Mouse (Mus musculus): Measurements from ENCODE around the gene B3gat3.
"Not testable (repeated sequence)": the region's sequence is repeated elsewhere in the genome, so short reads cannot be mapped to it uniquely, and the experiment has no call there.

The B3gat3 gene

GRCm38 (mm10) chr19:8920073-8920736 lies at the start of gene B3gat3:
Gene B3gat3, plus strand, starts transcription at chr19:8920374.
- H3K9me3 ChIP-seq (ENCODE audit: low read length), result no peaks in the 10 kb centered on the region
- H3K36me3 ChIP-seq (ENCODE audit: insufficient read depth, low read length), result peaks cover 37% of the 10 kb centered on the region
- TF ChIP-seq POU5F1 (IDR thresholded peaks at IDR 0.05; ENCODE audit: borderline replicate concordance, low read length) (no peak), NANOG (IDR thresholded peaks at IDR 0.05; ENCODE audit: borderline replicate concordance, low read length) (no peak), CTCF (conservative IDR thresholded peaks at IDR 0.05; ENCODE audit: low read length) (no peak)
- H3K4me3 ChIP-seq (replicated peaks; ENCODE audit: low read length), result peak within 1 kb of the TSS; percentile 93
- H3K4me1 ChIP-seq (replicated peaks; ENCODE audit: low read depth, low read length), result peaks cover 44% of the 10 kb centered on the region
- H3K27me3 ChIP-seq (ENCODE audit: insufficient read depth, low read length), result no peaks in the 10 kb centered on the region

- peaks cover 45% of the 10 kb centered on the region for H3K4me1 ChIP-seq (replicated peaks; ENCODE audit: low read depth, low read length)
These were observed 49.8 kb upstream of the B3gat3 start for GRCm38 (mm10) chr19:8870381-8870780.

GRCm38 (mm10) chr19:8870838-8871237 lies 49.3 kb upstream of the B3gat3 start:
- Histone ChIP-seq H3K27me3 (ENCODE audit: insufficient read depth, low read length) (no peaks in the 10 kb centered on the region), H3K9me3 (ENCODE audit: low read length) (no peaks in the 10 kb centered on the region), H3K36me3 (ENCODE audit: insufficient read depth, low read length) (peaks cover 38% of the 10 kb centered on the region), H3K4me3 (replicated peaks; ENCODE audit: low read length) (peak overlapping the region; percentile 100), H3K4me1 (replicated peaks; ENCODE audit: low read depth, low read length) (peaks cover 46% of the 10 kb centered on the region)
- TF ChIP-seq NANOG (IDR thresholded peaks at IDR 0.05; ENCODE audit: borderline replicate concordance, low read length), result no peak
- TF ChIP-seq CTCF (conservative IDR thresholded peaks at IDR 0.05; ENCODE audit: low read length), result no peak
- TF ChIP-seq POU5F1 (IDR thresholded peaks at IDR 0.05; ENCODE audit: borderline replicate concordance, low read length), result no peak

More at GRCm38 (mm10) chr19:8870381-8870780, 49.8 kb upstream of the B3gat3 start:
- H3K9me3 ChIP-seq (ENCODE audit: low read length); H3K27me3 ChIP-seq (ENCODE audit: insufficient read depth, low read length): not testable (repeated sequence)
- peak overlapping the region; percentile 100 for H3K4me3 ChIP-seq (replicated peaks; ENCODE audit: low read length)
- H3K36me3 ChIP-seq (ENCODE audit: insufficient read depth, low read length), result peaks cover 34% of the 10 kb centered on the region

- H3K4me1 ChIP-seq (replicated peaks; ENCODE audit: low read depth, low read length), result peaks cover 46% of the 10 kb centered on the region
- no peaks in the 10 kb centered on the region for H3K27me3 ChIP-seq (ENCODE audit: insufficient read depth, low read length)
- peaks cover 45% of the 10 kb centered on the region for H3K36me3 ChIP-seq (ENCODE audit: insufficient read depth, low read length)
- TF ChIP-seq CTCF (conservative IDR thresholded peaks at IDR 0.05; ENCODE audit: low read length), result no peak
- no peak for TF ChIP-seq POU5F1 (IDR thresholded peaks at IDR 0.05; ENCODE audit: borderline replicate concordance, low read length)
- TF ChIP-seq NANOG (IDR thresholded peaks at IDR 0.05; ENCODE audit: borderline replicate concordance, low read length), result no peak
- H3K9me3 ChIP-seq (ENCODE audit: low read length), result no peaks in the 10 kb centered on the region
- H3K4me3 ChIP-seq (replicated peaks; ENCODE audit: low read length), result peak within 1 kb of the TSS; percentile 100
These were observed 48.6 kb upstream of the B3gat3 start, which contains the start of gene Ubxn1 for GRCm38 (mm10) chr19:8871267-8872186. Gene Ubxn1, plus strand, starts transcription at chr19:8871496.

GRCm38 (mm10) chr19:8872266-8872840 lies 47.8 kb upstream of the B3gat3 start:
- Histone ChIP-seq H3K4me3 (replicated peaks; ENCODE audit: low read length) (peak overlapping the region; percentile 100), H3K36me3 (ENCODE audit: insufficient read depth, low read length) (peaks cover 53% of the 10 kb centered on the region), H3K4me1 (replicated peaks; ENCODE audit: low read depth, low read length) (peaks cover 46% of the 10 kb centered on the region), H3K9me3 (ENCODE audit: low read length) (no peaks in the 10 kb centered on the region), H3K27me3 (ENCODE audit: insufficient read depth, low read length) (no peaks in the 10 kb centered on the region)
- no peak for TF ChIP-seq CTCF (conservative IDR thresholded peaks at IDR 0.05; ENCODE audit: low read length)
- no peak for TF ChIP-seq POU5F1 (IDR thresholded peaks at IDR 0.05; ENCODE audit: borderline replicate concordance, low read length)
- no peak for TF ChIP-seq NANOG (IDR thresholded peaks at IDR 0.05; ENCODE audit: borderline replicate concordance, low read length)

GRCm38 (mm10) chr19:8875031-8875430 lies 45.1 kb upstream of the B3gat3 start:
- H3K36me3 ChIP-seq (ENCODE audit: insufficient read depth, low read length), result peaks cover 80% of the 10 kb centered on the region
- no peak overlapping the region for H3K4me3 ChIP-seq (replicated peaks; ENCODE audit: low read length)
- no peaks in the 10 kb centered on the region for H3K9me3 ChIP-seq (ENCODE audit: low read length)
- peaks cover 52% of the 10 kb centered on the region for H3K4me1 ChIP-seq (replicated peaks; ENCODE audit: low read depth, low read length)
- no peaks in the 10 kb centered on the region for H3K27me3 ChIP-seq (ENCODE audit: insufficient read depth, low read length)
- TF ChIP-seq POU5F1 (IDR thresholded peaks at IDR 0.05; ENCODE audit: borderline replicate concordance, low read length), result no peak
- no peak for TF ChIP-seq NANOG (IDR thresholded peaks at IDR 0.05; ENCODE audit: borderline replicate concordance, low read length)
- no peak for TF ChIP-seq CTCF (conservative IDR thresholded peaks at IDR 0.05; ENCODE audit: low read length)

GRCm38 (mm10) chr19:8880311-8881033 lies 39.7 kb upstream of the B3gat3 start, which contains the start of gene Uqcc3:
Gene Uqcc3, minus strand, starts transcription at chr19:8880923.
- Histone ChIP-seq H3K4me1 (replicated peaks; ENCODE audit: low read depth, low read length) (peaks cover 27% of the 10 kb centered on the region), H3K36me3 (ENCODE audit: insufficient read depth, low read length) (peaks cover 46% of the 10 kb centered on the region), H3K27me3 (ENCODE audit: insufficient read depth, low read length) (no peaks in the 10 kb centered on the region), H3K9me3 (ENCODE audit: low read length) (no peaks in the 10 kb centered on the region), H3K4me3 (replicated peaks; ENCODE audit: low read length) (peak within 1 kb of the TSS; percentile 93)
- TF ChIP-seq NANOG (IDR thresholded peaks at IDR 0.05; ENCODE audit: borderline replicate concordance, low read length) (no peak), CTCF (conservative IDR thresholded peaks at IDR 0.05; ENCODE audit: low read length) (no peak), POU5F1 (IDR thresholded peaks at IDR 0.05; ENCODE audit: borderline replicate concordance, low read length) (no peak)

- H3K36me3 ChIP-seq (ENCODE audit: insufficient read depth, low read length), result peaks cover 41% of the 10 kb centered on the region
- peaks cover 32% of the 10 kb centered on the region for H3K4me1 ChIP-seq (replicated peaks; ENCODE audit: low read depth, low read length)
- no peak for TF ChIP-seq NANOG (IDR thresholded peaks at IDR 0.05; ENCODE audit: borderline replicate concordance, low read length)
- no peak for TF ChIP-seq CTCF (conservative IDR thresholded peaks at IDR 0.05; ENCODE audit: low read length)
- TF ChIP-seq POU5F1 (IDR thresholded peaks at IDR 0.05; ENCODE audit: borderline replicate concordance, low read length), result no peak
- H3K4me3 ChIP-seq (replicated peaks; ENCODE audit: low read length), result peak overlapping the region; percentile 93
- H3K27me3 ChIP-seq (ENCODE audit: insufficient read depth, low read length), result no peaks in the 10 kb centered on the region
- no peaks in the 10 kb centered on the region for H3K9me3 ChIP-seq (ENCODE audit: low read length)
These were observed 39.2 kb upstream of the B3gat3 start for GRCm38 (mm10) chr19:8881034-8881392.
